Mouse (Mus musculus): ENCODE results near the gene Cfap46.
"Not testable (repeated sequence)": the region's sequence is repeated elsewhere in the genome, so short reads cannot be mapped to it uniquely, and the experiment has no call there.

Cfap46 gene

DNA sequence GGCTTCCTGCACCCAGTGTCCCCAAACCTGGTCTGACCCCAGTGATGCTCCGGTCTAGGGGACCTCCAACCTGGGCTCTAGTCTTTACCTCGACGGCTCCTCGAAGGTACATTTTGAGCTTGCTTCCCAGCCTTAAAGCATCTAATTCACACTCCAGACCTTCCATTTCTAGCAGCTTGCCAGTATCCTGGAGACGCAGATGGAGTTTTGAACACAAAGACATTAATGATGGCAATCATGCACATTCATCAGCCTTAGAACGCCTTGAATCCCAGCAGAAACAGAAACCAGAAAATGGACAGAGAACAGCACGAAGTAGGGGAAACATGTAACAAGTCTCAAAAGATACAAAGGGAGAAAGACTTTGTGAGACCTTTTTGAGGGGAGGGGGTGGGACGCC, 16.7 kb downstream of the Cfap46 start:
- in situ Hi-C loops (cut with MboI, MseI), result no loop called here

DNA sequence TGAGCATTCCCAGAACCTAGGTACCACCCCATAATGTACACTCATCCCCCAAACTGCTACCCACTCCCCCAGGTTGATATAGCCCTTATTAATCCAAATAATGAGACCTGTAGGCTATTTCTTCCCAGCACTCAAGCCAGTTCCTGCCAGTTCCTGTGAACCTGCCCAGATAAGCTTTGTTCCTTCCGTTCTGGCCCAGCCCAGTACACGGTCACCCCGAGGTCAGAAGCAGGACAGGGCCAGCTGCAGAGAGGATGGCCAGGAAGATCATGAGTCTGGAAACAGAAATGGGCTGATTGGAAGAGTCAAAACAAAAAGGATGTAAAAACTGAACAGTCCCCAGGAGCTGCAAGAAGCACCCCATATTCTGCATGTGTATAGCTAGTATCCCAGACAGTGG, 20.3 kb downstream of the Cfap46 start:
- in situ Hi-C loops (cut with MboI, MseI), result no loop called here

DNA sequence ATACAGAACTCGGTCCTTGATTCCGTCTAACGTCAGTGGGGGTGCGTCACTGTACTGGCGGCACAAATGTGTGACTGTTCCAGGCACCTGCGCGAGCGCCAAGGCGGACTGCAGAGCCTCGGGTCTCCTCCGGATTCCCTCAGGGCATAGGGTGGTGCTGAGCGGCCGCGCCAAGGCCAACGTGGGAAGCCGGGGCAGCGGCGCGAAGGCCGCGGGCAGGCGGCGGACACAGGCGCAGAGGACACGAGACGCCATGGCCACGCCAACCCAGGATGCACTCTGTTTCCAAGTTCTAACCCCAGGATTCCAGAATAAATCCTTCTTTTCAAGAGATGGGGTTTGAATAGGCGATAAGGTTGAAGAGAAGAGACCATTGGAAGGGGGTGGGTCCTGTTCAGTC, 23.7 kb downstream of the Cfap46 start:
- in situ Hi-C loops (cut with MboI, MseI), result not testable (repeated sequence)

DNA sequence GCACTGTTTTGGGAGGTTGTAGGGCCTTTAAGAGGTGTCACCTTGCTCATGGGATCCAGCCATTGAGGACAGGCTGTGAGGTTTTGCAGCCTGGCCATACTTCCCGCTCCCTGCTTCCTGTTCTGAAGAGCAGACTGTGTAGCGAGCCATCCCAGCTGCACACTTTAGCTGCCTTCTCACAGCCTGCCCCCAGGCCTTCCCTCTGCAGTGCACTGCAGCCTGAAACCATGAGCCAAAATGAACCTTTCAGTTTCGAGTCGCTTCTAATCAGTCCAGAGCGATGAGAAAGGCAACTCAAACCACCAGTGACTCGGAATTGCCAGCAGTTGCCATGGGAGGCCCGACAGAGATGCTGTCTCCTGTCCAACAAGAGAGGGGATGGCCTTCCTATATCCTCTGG, 33.9 kb downstream of the Cfap46 start:
- in situ Hi-C loops (cut with MboI, MseI), result loop anchor here (5.0 kb wide), 1 partner anchor 83 kb away; no protein-coding TSS in a partner anchor

DNA sequence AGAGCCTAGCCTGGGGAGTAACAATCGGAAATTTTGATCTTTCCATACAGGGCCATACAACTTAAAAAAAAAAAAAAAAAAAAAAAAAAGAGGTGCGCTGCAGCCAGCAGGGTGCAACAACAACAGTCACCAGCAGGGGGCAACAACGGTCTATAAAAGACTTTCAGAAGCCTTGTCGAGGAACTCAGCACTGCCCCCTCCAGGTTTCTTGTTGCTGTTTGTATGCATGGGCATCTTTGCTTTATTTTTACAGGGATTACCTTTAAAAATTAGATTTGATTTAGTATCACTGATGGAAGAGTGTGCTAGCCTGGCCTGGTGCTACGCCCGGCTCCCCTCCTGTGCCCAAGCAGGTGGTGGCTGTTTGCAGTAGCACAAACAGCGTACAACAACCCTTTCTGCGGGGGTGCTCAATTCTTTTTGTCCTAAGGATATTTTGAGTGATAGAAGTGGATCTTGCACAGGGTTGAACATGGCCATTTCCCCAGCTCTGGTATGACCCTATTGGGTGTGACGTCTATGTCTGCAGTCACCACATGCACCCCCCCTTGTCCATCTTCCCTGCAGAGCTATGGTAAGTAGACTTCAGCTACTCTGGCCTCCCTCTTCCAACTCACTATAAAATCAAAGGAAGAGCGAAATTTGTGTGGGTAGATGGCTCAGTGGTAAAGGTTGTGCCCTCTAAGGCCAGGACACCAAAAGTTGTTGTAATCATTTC, 35.4 kb downstream of the Cfap46 start:
- in situ Hi-C loops (cut with MboI, MseI), result no loop called here

DNA sequence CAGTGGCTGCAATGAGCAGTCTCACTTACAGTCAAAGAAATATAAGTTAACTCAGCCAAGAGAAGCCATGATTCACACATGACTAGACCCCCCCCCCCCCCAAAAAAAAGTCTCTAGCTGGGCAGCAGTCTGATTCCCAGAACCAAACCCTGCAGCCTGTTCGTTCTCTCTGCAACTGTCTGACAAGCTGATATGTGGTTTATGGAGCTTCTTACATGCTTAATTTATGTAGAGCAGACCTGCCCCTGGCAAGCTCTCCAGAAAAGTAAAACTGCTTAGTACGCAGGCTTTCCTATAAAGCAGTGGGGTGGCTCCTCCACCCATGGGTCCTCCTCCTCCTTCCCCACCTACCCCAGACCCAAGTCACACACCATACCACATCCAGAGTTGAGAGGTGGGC, 50.2 kb downstream of the Cfap46 start:
- in situ Hi-C loops (cut with MboI, MseI), result no loop called here

DNA sequence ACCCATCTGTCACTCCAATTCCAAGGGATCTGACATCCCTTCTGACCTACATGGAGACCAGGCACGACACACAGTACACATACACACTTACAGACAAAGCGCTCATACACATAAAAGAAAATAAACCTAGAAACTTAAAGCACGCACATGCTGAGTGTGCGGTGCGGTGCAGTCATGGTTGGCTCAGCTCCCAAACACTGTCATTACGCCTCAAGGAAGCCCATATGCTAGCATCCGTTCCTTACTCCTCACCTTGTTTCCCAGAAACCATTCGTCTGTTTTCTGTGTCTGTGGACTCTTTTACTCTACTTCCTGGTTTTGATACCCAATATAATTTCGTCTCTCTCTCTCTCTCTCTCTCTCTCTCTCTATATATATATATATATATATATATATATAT, 58.5 kb downstream of the Cfap46 start:
- in situ Hi-C loops (cut with MboI, MseI), result no loop called here

DNA sequence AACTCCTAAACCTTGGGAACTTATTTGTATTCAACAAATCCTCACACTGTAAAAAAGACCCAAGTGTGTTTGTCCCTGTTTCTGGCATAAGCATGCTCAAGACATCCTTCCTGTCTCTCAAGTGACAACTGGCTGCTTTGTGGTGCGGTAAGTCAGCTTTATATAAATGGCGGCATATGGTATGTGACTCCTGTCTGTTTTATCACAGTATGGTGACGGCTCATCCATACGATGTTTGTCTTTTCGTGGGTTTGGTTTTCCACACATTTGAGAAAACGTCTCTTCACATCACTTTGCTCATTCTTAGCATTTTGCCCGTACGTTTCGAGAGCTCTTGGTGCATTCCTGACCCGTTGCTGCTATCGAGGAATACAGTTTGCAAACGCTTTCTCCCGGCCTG, 61.0 kb downstream of the Cfap46 start:
- in situ Hi-C loops (cut with MboI, MseI), result no loop called here

DNA sequence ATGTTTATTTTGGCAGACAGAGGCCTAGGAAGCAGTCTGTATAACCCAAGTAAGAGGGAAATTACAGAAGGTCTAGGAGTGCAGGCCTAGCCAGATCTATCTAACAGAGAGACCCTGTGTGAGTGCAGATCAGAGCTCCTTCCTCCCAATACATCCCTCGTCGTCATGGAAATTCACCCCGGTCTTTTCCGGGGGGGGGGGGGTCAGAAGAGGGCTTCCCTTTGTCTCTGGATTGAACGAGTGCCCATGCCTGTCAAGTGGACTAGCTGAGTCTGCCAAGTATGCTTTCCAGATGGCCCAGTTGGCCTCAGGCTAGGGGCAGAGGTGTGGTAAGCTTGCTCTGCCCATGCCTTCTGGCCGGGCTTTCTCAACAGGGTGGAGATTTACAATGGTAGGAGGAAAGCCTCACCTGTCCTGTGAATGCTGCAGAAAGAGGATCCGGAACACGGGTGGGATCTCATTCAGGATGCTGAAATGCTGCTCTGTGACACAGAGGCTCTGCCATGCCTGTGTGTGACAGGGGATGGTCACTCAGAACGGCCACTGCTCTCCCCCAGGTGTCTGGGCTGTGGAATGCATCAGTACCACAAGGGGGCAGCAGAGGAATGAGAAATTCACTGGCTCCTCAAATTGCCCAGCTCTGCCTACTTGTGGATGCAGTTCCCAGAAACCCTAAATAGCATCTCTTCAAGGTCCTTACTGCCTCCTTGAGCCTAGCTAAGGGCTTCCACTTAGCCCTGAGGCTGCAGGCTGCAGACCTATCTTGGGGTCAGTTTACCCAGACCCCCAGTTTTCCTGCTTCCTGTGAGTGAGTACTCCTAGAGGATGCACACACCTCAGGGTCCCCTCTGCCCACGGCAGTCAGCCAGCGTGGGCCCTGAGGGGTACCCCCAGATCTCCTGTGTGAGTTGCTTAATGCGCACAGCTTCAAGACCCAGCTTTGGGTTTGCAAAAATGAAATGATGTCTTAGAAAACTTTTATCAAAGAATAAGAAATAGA, 67.5 kb downstream of the Cfap46 start:
- in situ Hi-C loops (cut with MboI, MseI), result no loop called here

DNA sequence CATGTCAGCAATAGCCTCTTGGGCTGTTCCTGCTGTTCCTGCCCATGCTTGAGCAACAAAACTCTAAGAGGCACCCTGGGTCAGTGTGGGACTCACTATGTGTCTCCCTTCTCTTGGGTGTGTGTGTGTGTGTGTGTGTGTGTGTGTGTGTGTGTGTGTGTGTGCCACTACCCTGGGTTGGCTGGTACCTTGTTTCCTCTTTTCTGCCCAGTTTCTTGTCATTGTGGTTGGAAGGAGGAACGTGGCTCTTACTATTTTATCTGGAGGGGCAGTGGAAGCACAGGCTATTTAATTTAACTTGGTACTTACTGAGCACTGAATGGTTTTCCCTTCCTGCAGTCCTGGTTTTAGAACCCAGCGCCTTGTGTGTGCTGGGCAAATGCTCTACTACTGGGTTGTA, 73.3 kb downstream of the Cfap46 start:
- in situ Hi-C loops (cut with MboI, MseI), result no loop called here

DNA sequence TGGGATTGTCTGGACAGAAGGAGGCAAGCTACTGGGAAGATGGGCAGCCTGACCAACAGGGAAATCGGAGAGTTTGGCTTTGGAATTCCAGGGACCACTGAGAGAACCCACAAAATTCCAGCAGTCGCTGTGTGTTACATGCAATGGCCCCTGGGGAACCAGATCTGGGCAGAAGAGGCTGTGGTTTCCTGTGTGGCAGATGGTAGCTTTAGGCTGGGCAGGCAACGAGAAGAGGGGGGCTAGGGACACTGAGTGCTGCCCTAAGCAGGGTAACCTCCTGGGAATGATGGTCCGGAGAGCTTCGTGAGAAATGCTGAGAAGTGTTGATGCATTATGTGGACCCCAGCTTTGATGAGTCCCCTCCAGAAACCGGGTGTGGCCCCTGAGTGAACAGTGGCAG, 87.8 kb downstream of the Cfap46 start:
- in situ Hi-C loops (cut with MboI, MseI), result no loop called here

DNA sequence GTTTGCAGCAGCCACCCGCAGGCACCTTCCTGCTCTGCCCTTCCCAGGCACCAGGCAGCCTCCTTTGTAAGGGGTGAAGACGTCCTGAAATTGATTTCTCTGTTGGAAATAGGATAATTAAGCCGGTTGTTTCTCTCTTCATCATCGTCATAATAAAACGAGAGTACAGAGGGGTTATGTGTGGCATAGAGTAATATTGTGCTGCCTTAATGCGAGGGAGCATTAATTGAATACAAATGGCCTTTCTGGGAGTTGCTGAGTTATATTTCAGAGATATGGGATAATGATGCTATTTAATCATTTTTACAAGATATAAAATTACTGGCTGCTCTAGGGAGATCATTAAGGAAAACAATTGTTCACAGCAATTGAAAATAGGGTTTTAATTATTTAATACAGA, 88.3 kb downstream of the Cfap46 start:
- in situ Hi-C loops (cut with MboI, MseI), result no loop called here

DNA sequence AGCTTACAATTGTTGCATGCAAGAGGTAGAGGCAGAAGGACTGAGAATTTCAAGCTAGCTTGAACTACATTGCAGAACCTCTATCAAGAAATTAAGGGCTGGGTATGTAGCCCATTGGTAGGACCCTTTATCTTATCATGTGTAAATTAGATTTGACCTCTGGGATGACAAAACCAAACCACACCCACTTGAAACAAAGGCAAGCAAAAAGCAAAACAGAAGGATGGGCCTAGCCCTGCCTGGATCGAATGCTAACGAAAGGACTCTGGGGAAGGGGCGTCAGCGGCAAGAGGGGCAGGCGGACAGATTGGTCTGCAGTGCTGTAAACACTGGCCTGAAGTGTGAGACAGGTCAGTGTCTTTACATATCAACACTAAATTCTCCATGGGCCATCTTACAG, 92.3 kb downstream of the Cfap46 start:
- in situ Hi-C loops (cut with MboI, MseI), result no loop called here

DNA sequence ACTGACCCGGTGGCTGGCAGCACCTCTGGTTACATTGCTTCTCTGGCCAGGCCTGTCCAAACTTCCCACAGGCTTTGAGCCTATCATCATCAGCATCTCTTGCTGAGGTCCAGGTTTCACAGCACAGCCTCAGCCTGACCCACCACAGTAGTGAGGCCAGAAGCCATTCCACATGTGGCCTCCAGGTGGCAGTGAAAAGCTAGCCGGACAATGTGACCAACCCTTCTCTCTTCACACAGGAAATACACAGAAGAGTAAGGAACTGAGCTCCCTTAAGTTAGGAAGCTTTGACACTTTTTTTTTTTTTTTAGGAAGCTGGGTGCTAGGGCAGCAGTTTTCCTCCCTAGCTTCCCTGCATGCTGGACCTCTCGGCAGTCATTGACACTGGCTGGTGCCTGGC, 93.3 kb downstream of the Cfap46 start:
- in situ Hi-C loops (cut with MboI, MseI), result no loop called here

DNA sequence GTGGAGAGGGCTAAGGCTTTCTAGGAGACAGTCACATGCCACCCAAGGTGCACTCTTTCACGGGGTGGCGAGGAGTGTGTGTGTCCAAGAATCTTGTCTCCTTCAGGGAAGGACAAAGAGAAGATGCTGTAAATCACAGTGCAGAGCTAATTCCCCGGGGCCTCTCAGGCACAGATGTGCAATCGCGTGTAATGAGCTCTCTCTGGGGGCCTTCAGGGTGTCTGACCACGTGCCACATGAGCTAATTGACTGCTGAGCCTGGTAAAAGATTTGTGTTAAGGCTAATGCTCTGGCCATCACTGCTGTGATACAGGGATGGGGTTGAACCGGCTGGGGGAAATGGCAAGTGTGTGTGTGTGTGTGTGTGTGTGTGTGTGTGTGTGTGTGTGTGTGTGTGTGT, 95.7 kb downstream of the Cfap46 start:
- in situ Hi-C loops (cut with MboI, MseI), result no loop called here

DNA sequence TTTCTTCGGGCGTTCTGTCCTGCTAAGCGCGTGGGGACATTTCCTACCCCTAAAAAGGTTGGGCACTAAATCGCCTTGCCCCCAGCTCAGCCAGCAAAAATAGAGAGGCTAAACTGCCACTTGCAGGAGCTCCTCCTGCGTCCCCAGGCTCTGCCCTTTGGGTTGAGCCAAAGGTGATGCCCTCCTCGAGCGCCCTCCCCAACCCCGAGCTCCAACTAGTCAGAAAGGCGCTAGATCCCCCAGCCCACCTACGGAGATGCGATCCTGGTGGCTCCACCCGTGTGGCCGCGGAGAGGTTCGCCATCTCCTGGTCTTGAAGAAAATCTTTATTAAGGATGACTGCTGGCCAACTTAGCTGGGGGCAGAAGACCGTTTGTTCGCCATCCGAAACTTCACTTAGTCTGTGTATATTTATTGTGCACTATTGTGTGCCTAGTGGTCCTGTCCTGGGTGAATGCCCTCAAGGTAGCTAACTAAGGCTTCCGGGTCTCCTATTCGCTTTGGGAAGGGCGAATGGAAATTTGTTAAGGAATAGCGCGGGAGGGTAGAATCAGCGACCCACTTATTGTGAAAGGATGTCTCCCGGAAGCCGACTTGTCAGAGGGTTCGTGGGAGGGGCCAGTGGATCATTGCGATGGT, 98.3 kb downstream of the Cfap46 start:
- in situ Hi-C loops (cut with MboI, MseI), result no loop called here

DNA sequence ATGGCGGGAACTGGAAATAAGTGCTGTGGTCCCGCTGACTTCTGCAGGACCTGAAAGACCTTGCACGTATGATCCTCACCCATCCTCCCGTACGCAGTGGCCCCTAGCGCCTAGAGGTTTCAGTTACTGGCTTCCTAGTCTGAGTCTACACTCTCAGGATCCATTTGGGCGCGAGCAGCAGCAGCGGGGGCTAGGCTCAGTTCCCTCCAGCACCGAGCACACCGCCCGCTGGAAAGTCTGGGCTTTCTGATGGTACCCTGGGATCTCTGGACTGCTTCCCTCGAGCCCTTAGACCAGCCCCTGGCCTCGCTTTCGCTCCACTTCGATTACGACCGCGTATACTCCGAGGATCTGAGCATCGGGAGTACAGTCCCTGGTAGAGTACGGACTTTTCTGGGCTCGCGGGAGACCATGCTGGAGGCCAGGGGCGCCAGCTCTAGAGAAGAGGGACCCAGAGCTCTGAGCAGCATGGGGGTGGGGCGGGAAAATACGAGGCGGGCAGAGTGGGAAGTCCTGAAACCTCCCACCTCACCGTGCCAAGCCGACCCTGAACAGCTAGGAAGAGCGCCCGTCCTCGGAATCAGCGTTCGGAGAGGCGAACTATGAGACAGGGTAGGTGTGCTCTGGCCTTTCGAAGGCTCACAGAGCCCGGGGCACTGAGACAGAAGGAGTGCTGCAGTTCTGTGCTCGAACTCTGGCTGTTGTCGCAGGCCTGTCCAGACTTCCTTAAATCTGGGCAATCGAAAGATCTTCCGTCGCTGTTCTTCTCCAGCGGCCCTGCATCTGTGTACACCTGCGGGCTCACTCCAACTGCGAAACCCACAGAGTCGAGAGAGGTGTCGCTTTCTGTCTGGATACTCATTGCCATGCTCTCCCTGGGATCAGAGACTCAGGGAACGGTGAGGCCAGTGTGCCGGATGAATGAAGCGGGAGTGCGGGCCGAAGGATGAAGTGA, 99.1 kb downstream of the Cfap46 start:
- in situ Hi-C loops (cut with MboI, MseI), result no loop called here

DNA sequence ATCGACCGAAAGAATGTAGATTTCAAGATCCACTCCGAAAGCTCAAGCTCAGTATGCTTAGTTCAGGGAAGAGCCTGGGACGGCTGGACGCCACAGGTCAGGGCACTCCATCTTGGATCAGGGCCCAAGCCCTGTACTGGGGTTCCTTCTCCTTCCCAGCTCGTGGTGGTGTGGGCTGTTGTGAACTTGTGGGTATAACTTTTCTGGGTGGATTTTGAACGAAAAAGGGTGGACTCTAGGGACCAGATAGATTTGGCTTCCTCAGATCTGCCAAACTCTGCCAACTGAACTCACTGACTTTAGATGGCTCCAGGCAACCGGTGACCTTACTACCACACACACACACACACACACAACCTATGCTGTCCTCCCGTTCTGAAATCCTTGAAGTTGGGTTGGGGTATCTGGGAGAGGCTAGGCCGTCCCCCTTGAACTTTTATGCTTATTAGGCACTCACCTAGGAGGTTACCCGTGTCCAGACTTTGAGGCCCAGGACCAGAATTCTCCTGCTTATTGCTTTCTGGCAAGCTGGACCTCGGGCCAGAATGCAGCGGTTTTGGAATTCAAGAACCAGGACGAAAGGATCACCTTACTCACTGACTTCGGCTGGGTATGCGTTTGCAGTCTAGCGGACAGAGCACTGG, 100.4 kb downstream of the Cfap46 start:
- in situ Hi-C loops (cut with MboI, MseI), result no loop called here

DNA sequence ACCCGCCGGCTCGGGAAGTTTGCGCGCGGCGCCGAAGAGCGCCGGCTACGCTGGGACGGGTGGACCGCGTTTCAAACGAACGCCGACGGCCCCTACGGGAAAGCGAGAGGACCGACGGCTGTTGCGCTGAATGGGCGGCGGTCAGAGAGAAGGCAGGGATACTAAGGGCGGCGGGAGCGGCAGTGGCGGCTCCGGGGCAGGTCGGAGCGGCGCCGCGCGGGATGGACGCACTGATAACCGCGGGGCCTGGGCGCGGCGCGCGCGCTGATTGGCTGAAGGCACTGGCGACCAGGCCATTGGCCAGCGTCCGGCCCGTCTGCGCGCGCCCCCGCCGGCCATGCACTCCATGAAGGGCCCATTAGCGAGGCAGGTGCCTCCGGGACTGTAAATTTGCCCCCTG, 101.0 kb downstream of the Cfap46 start, which contains the start of gene Nkx6-2:
Gene Nkx6-2 (minus strand): TSS at position 203 of the 400 bp plus-strand sequence.
- in situ Hi-C loops (cut with MboI, MseI), result no loop called here

DNA sequence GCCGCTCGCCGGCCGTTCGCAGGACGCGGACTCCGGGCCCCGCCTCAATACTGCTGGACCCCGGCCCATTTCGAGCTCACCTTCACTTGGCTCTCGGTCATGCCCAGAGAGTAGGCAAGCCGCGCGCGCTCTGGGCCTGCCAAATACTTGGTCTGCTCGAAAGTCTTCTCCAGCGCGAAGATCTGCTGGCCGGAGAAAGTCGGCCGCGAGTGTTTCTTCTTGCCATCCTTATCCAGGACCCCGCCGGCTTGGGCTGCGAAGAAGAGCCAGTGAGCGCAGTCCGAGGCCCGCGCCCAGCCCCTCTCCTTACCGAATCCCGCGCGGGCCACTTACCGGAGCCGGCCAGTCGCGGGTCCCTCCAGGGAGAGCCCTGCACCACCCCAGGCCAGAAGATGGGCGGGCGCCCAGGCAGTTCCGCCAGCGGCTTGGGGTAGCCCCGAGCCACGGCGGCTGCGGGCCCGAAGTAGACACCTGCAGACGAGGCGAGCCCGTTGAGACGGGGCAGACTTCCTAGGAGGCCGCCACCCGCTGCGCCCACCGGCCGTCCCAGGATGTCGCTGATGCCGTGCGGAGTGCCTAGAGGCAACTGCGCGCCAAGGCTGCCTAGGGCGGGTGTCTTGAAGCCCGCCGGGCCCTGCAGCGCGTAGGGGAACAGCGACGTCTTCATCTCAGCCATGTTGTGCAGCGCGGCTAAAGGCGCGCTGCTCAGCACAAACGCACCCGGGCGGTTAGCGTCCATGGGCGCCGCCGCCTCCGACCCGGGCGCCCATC, 101.6 kb downstream of the Cfap46 start:
- in situ Hi-C loops (cut with MboI, MseI), result no loop called here

Measured in regulatory T cell (primary cell).